19 mouse cellular contexts compared by ENCODE assay signal in the genomic region with DNA sequence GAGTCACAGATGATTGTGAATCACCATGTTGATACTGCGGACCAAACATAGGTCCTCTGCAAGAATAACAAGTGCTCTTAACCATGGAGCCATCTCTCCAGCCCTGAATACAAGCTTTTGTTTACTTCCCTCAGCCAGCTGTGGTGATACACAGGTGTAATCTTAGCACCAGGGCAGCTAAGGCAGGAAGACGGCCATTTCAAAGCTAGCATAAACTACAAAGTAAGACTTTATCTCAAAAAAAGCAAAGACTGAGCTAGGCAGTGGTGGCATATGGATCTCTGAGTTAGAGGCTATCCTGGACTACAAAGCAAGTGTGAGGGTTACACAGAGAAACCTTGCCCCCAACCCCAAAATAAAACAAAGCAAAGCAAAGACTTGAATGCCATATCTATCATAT.
"Had no signal": no experiment of that assay in that cellular context is flagged by ENCODE, and none has a peak within 500 bp of the region (broad histone marks: within the 10 kb centered on the region; RNA-seq: fewer than 3 reads in every experiment).

No protein-coding gene starts in this region.

- DNase-seq: kidney, adult 8-10 months; kidney, postnatal 14 days; kidney, postnatal 4 days; left cerebral cortex, postnatal 4 days; liver, postnatal 0 days; lung, embryonic 14.5 days; right cerebral cortex, postnatal 4 days; spleen, adult 18-20 months had no signal

- ATAC-seq: intestine, postnatal 0 days; liver, postnatal 0 days; lung, postnatal 0 days; midbrain, embryonic 13.5 days; midbrain, embryonic 16.5 days had no signal

- H3K36me3 ChIP-seq: limb, embryonic 15.5 days; stomach, embryonic 15.5 days had no signal

- H3K27ac ChIP-seq: limb, embryonic 12.5 days; limb, embryonic 15.5 days; liver, embryonic 14.5 days; macrophage; midbrain, embryonic 13.5 days; stomach, embryonic 15.5 days had no signal

- H3K4me1 ChIP-seq: limb, embryonic 15.5 days had no signal

- H3K4me2 ChIP-seq: limb, embryonic 12.5 days; limb, embryonic 15.5 days; liver, embryonic 11.5 days; lung, embryonic 14.5 days; midbrain, embryonic 13.5 days; stomach, embryonic 15.5 days had no signal

- H3K4me3 ChIP-seq: limb, embryonic 12.5 days; limb, embryonic 15.5 days; midbrain, embryonic 13.5 days; myocyte; stomach, embryonic 15.5 days had no signal

- H3K9me3 ChIP-seq: limb, embryonic 12.5 days; limb, embryonic 15.5 days; midbrain, embryonic 13.5 days; stomach, embryonic 15.5 days had no signal

- H3K27me3 ChIP-seq: limb, embryonic 12.5 days; limb, embryonic 15.5 days; midbrain, embryonic 13.5 days; stomach, embryonic 15.5 days had no signal

- H3K9ac ChIP-seq: limb, embryonic 12.5 days; limb, embryonic 15.5 days; liver, embryonic 14.5 days; liver, postnatal 0 days; lung, embryonic 14.5 days; midbrain, embryonic 13.5 days; stomach, embryonic 15.5 days had no signal
